Comparison of ENCODE assay signal across 8 mouse cellular contexts in genomic region chr7:131370648-131371469, GRCm38 (mm10). TPM values are rescaled to one million over a fixed set of nuclear protein-coding genes. Genes with fewer than 3 reads are reported as not detected.
DNase-seq lines count a peak whose midpoint lies in the region; ATAC-seq lines count a peak whose summit lies in the region.

TSS of gene Pstk (plus strand) at chr7:131371141.

- H3K27ac ChIP-seq in hindbrain, embryonic 15.5 days (replicated peaks) = peak within 1 kb of the TSS; percentile 93

- H3K4me1 ChIP-seq in hindbrain, embryonic 15.5 days (replicated peaks) = peaks cover 9% of the 10 kb centered on the region

- H3K9me3 ChIP-seq in hindbrain, embryonic 15.5 days = no peaks in the 10 kb centered on the region

- ATAC-seq in hindbrain, embryonic 15.5 days (ENCODE audit: low FRiP score, low read depth) = peak; percentile 96

- H3K4me2 ChIP-seq in hindbrain, embryonic 15.5 days = peak within 1 kb of the TSS; percentile 83

- WGBS in hindbrain, embryonic 15.5 days = 5% methylated on average over 47 of the region's 47 CpGs

- H3K4me3 ChIP-seq in hindbrain, embryonic 15.5 days = peak within 1 kb of the TSS; percentile 89

- peak; percentile 87 for DNase-seq in T-cell, adult 2 months (ENCODE audit: low spot score)
- DNase-seq in cerebellum, postnatal 36 days = peak; percentile 92 to 94
- peak; percentile 92 for DNase-seq in frontal cortex, postnatal 36 days (ENCODE audit: low spot score in 2 of 2)
- DNase-seq in left cerebral cortex, adult 11 months (ENCODE audit: low spot score) = peak; percentile 83
- DNase-seq in lung, postnatal 4 days = peak; percentile 92 to 94
- peak; percentile 85 for DNase-seq in retina, postnatal 7 days (ENCODE audit: low read depth, low spot score)
- peak; percentile 86 for DNase-seq in urinary bladder, adult 2 months (ENCODE audit: low spot score)

- peak within 1 kb of the TSS; percentile 96 for H3K9ac ChIP-seq in hindbrain, embryonic 15.5 days

- no peaks in the 10 kb centered on the region for H3K36me3 ChIP-seq in hindbrain, embryonic 15.5 days

- no peaks in the 10 kb centered on the region for H3K27me3 ChIP-seq in hindbrain, embryonic 15.5 days

RNA-seq across cellular contexts. Expression of gene Pstk, which starts in this region (rescaled TPM):
- polyA plus RNA-seq in hindbrain, embryonic 15.5 days (2015; fragmentation: Nextera tagmentation; extraction: Ambion mirVana) = 49.0 and 51.4 TPM in 2 replicates
- 47.4 and 49.2 TPM in 2 replicates for polyA plus RNA-seq in urinary bladder, adult 2 months (2012; rRNA removed)

Comparison
In these comparisons a context has a peak if more than half of its experiments do, and no peak if none do; other contexts are left out.
1. Peak in every context shown above with its lines: DNase-seq, ATAC-seq, H3K4me3 ChIP-seq and H3K27ac ChIP-seq.